Mouse (Mus musculus) gonadal fat pad, adult 2 months (tissue): ENCODE data around the gene Scaf8. TPM values are rescaled to one million over a fixed set of nuclear protein-coding genes. Genes with fewer than 3 reads are reported as not detected.

Experiments
- polyA plus RNA-seq: library from polyadenylated mRNA; depleted of rRNA; stranded (reverse); fragments of >200 nt; gene quantifications from 2 replicates; pipeline ENCODE4 v1.2.3, GENCODE M21; 2012; rRNA removed

The Scaf8 gene
- polyA plus RNA-seq, 1 experiment = 20.7 TPM

Other genes with a start within 250 kb of the Scaf8 start
- 0.82 and 1.2 TPM in 2 replicates for gene Tiam2, start 211.6 kb downstream of the Scaf8 start, polyA plus RNA-seq